Mouse (Mus musculus): Measurements from ENCODE around the gene Dlst.

GRCm38 (mm10) chr12:85134043-85134794, 23.6 kb downstream of the Dlst start:
- TF ChIP-seq POLR2A (IDR thresholded peaks at IDR 0.05; ENCODE audit: borderline replicate concordance, extremely low read depth, low read depth, low read length) (no peak), CTCF (IDR thresholded peaks at IDR 0.05; ENCODE audit: insufficient read depth, low read length) (no peak)
